Mouse (Mus musculus): ENCODE measurements around the gene Emx1. TPM values are rescaled to one million over a fixed set of nuclear protein-coding genes. Genes with fewer than 3 reads are reported as not detected.

The Emx1 gene
- total and polyA plus RNA-seq, 3 experiments = not detected

DNA sequence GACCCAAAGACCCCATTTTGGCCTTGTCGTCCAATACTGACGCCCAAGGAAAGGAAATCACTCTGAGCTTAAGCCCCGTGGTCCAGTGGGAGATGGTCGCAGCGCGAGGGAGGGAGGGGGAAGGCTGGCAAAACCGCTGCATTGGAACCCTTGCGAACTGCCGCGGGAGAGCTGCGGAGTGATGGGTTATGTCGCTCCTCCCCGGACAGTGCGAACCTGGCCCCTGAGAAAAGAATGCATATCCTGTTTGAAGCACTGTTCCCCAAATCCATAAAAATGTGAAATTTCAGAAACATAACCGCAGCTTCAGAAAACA is 536 bp upstream of the Emx1 start:
- TF ChIP-seq POLR2A (IDR thresholded peaks at IDR 0.05; ENCODE audit: insufficient read depth, low read depth, low read length) (no peak), CTCF (IDR thresholded peaks at IDR 0.05) (no peak), EP300 (IDR thresholded peaks at IDR 0.05; ENCODE audit: insufficient read depth, low read depth, low read length) (no peak)
- Histone ChIP-seq H3K27me3 (ENCODE audit: control insufficient read depth, insufficient read depth, low read length) (peaks cover 32% of the 10 kb centered on the region), H3K79me2 (replicated peaks; ENCODE audit: control insufficient read depth, insufficient read depth, low read length) (no peaks in the 10 kb centered on the region), H3K9ac (ENCODE audit: low read depth, low read length) (no peak overlapping the region), H3K4me3 (no peak overlapping the region), H3K36me3 (ENCODE audit: control insufficient read depth, insufficient read depth, low read length) (no peaks in the 10 kb centered on the region), H3K27ac (no peak overlapping the region), H3K4me1 (ENCODE audit: control insufficient read depth, insufficient read depth, low read length) (no peaks in the 10 kb centered on the region)
- DNase-seq = no peak
- 1% methylated on average over 15 of the region's 15 CpGs for WGBS
- intact Hi-C loops (cut with DNase I) = no loop called here

DNA sequence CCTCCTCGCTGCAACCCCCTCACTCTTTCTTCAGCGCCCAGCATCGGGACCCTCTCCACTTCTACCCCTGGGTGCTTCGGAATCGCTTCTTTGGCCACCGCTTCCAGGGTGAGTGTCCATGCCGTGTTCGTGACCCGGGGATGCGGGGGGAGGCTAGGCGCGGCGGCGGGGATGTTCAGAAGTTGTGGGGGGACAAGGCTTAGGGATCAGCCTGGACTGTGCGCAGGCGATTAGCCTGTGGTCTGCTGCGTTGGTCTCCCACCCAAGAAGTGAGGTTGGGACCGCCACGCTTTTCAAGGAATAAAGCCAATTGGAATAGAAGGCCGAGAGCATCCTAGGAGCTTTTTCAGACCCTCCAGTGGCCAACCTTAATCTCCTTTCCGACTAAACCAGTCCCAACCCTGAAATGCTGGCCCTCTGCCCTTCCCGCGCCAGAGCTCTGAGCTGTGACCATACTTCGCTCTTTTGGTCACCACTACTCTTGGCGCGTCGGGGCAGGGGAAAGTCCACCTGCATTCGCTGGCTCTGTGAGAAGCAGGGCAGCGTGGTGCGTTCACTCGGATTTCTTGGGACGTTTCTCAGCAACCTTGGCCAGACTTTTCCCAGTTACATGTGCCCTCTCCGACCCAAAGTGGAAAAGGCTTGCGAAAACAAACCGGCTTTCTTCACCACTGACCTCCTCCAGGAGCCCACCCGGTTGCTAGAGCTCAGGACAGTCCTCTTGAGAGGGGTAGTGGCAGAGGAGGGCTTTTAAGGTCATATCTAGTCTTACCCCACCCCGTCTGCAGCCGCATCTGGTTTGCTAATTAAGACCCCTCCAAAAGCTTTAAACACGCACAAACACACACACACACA is 1.2 kb downstream of the Emx1 start:
- WGBS = 3% methylated on average over 39 of the region's 39 CpGs
- peaks cover 33% of the 10 kb centered on the region for H3K27me3 ChIP-seq (ENCODE audit: control insufficient read depth, insufficient read depth, low read length)
- no peak overlapping the region for H3K27ac ChIP-seq
- H3K9ac ChIP-seq (ENCODE audit: low read depth, low read length) = no peak overlapping the region
- H3K4me3 ChIP-seq = peak overlapping the region; percentile 11; the same call in 1 of the 2 replicates
- H3K79me2 ChIP-seq (replicated peaks; ENCODE audit: control insufficient read depth, insufficient read depth, low read length) = no peaks in the 10 kb centered on the region
- no peaks in the 10 kb centered on the region for H3K36me3 ChIP-seq (ENCODE audit: control insufficient read depth, insufficient read depth, low read length)
- intact Hi-C loops (cut with DNase I) = no loop called here
- no peaks in the 10 kb centered on the region for H3K4me1 ChIP-seq (ENCODE audit: control insufficient read depth, insufficient read depth, low read length)
- TF ChIP-seq CTCF (IDR thresholded peaks at IDR 0.05) = no peak
- TF ChIP-seq EP300 (IDR thresholded peaks at IDR 0.05; ENCODE audit: insufficient read depth, low read depth, low read length) = no peak
- no peak for DNase-seq

DNA sequence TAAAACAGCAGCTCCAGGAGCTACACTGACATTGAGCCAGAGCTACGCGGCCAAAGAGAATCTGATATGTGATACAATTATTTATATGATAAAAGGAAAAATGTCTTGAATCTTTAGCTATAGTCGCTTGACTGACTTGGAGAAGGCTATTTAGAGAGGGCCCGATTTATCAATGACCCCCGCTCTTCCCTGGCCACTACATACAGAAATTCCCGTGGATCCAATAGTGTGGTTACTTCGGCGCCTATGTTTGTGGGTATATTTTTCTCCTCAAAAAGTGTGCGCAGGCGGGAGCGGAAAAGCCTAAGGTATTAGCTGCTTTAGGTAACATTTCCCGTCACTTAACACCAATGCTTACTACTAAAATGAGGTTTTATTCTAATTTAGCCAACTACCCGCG is 2.1 kb downstream of the Emx1 start:
- Histone ChIP-seq H3K27ac (no peak overlapping the region), H3K9ac (ENCODE audit: low read depth, low read length) (no peak overlapping the region), H3K4me3 (no peak overlapping the region), H3K36me3 (ENCODE audit: control insufficient read depth, insufficient read depth, low read length) (no peaks in the 10 kb centered on the region), H3K27me3 (ENCODE audit: control insufficient read depth, insufficient read depth, low read length) (peaks cover 34% of the 10 kb centered on the region), H3K79me2 (replicated peaks; ENCODE audit: control insufficient read depth, insufficient read depth, low read length) (no peaks in the 10 kb centered on the region), H3K4me1 (ENCODE audit: control insufficient read depth, insufficient read depth, low read length) (no peaks in the 10 kb centered on the region)
- TF ChIP-seq CTCF (IDR thresholded peaks at IDR 0.05) (no peak), POLR2A (IDR thresholded peaks at IDR 0.05; ENCODE audit: insufficient read depth, low read depth, low read length) (no peak), EP300 (IDR thresholded peaks at IDR 0.05; ENCODE audit: insufficient read depth, low read depth, low read length) (no peak)
- DNase-seq = no peak
- intact Hi-C loops (cut with DNase I) = no loop called here
- 12% methylated on average over 14 of the region's 14 CpGs for WGBS

DNA sequence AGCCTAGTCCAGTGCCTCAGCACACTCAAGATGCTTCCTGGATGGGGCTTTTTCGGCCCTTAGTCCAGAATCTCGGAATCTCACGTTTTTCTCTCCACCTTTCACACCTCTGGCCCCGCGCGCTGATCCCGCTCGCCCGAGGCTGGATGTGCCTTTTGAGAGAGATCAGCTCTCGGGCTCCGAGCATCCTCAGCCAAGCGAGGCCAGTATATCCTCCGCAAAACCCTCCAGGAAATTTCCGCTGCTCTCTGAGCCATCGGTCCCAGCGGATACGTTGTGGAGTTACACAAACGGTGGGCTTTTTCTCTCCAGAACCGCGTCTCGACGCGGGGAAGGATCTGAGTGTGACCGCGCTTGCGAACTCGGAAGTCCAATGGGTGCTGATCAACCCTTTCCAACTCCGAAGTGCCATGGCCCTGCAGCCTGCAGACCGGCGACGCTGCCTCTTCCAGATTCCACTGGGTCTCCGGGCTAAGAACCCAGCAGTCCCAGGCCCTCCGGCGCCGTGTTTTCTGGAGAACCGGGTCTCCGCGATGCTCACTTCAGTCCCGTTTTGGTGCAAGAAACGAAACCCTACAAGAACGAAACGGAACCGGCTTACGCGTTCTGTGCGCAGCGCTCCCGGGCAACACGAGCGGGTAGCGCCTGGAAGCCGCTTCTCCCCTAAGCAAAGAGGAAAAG is 2.8 kb downstream of the Emx1 start:
- intact Hi-C loops (cut with DNase I) = no loop called here
- H3K27ac ChIP-seq = no peak overlapping the region
- H3K27me3 ChIP-seq (ENCODE audit: control insufficient read depth, insufficient read depth, low read length) = peaks cover 35% of the 10 kb centered on the region
- WGBS = 1% methylated on average over 52 of the region's 52 CpGs
- peak overlapping the region; percentile 38 for H3K4me3 ChIP-seq
- no peaks in the 10 kb centered on the region for H3K79me2 ChIP-seq (replicated peaks; ENCODE audit: control insufficient read depth, insufficient read depth, low read length)
- TF ChIP-seq CTCF (IDR thresholded peaks at IDR 0.05) (no peak), EP300 (IDR thresholded peaks at IDR 0.05; ENCODE audit: insufficient read depth, low read depth, low read length) (no peak), POLR2A (IDR thresholded peaks at IDR 0.05; ENCODE audit: insufficient read depth, low read depth, low read length) (no peak)
- H3K9ac ChIP-seq (ENCODE audit: low read depth, low read length) = no peak overlapping the region
- H3K36me3 ChIP-seq (ENCODE audit: control insufficient read depth, insufficient read depth, low read length) = no peaks in the 10 kb centered on the region
- DNase-seq = no peak
- H3K4me1 ChIP-seq (ENCODE audit: control insufficient read depth, insufficient read depth, low read length) = no peaks in the 10 kb centered on the region

DNA sequence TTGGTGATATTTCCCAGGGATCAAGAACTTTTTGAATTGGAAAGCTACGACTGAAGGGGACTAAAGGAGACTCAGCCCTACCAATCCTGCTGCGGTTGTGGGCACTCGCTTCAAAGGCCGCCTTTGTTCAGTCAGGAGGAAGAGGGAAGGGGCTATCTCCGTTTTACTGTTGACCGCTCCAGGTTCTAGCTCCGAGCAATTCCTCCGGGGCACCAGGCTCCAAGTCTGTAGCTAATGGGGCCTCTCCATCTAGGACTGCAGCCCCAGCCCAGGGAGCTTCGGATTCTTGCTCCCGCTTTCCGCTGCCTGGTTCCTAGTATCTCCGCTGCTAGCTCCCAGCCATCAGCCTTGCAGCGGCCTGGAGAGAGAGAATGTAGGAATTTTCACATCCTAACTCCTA is 3.4 kb downstream of the Emx1 start:
- intact Hi-C loops (cut with DNase I) = no loop called here
- 8% methylated on average over 13 of the region's 13 CpGs for WGBS
- no peak for DNase-seq
- Histone ChIP-seq H3K79me2 (replicated peaks; ENCODE audit: control insufficient read depth, insufficient read depth, low read length) (no peaks in the 10 kb centered on the region), H3K9ac (ENCODE audit: low read depth, low read length) (no peak overlapping the region), H3K4me3 (peak overlapping the region; percentile 38), H3K4me1 (ENCODE audit: control insufficient read depth, insufficient read depth, low read length) (no peaks in the 10 kb centered on the region), H3K27me3 (ENCODE audit: control insufficient read depth, insufficient read depth, low read length) (peaks cover 33% of the 10 kb centered on the region), H3K27ac (no peak overlapping the region), H3K36me3 (ENCODE audit: control insufficient read depth, insufficient read depth, low read length) (no peaks in the 10 kb centered on the region)
- TF ChIP-seq EP300 (IDR thresholded peaks at IDR 0.05; ENCODE audit: insufficient read depth, low read depth, low read length) (no peak), POLR2A (IDR thresholded peaks at IDR 0.05; ENCODE audit: insufficient read depth, low read depth, low read length) (no peak), CTCF (IDR thresholded peaks at IDR 0.05) (no peak)

All from heart, adult 2 months (tissue).